In the genomic region with DNA sequence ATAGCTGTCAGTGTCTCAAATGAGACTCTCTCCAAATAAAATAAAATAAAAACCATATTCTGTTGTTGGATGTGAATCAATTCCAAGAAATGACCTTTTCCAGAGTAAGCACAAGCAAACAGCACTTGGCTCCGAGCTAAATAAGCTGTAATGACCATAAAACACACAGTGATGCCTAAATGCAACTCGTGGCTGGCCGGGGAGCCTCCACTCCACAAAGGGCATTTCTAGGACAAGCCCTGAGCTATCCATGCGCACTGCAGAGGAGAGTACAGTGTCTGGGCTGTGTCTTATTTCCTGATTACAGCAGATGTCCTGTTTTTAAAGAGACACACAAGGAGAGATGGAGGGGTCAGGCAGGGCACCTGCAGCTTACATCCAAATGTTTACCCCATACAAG, we compare ENCODE assay signal across 12 mouse cellular contexts. TPM values are rescaled to one million over a fixed set of nuclear protein-coding genes. Genes with fewer than 3 reads are reported as not detected.
A peak's percentile ranks its signal among the peaks of the same experiment; 100 is the strongest.
DNase-seq lines count a peak whose midpoint lies in the region; ATAC-seq lines count a peak whose summit lies in the region.
"Had no signal": no experiment of that assay in that cellular context is flagged by ENCODE, and none has a peak within 500 bp of the region (broad histone marks: within the 10 kb centered on the region; RNA-seq: fewer than 3 reads in every experiment).

No protein-coding gene starts in this region.

- H3K9ac ChIP-seq in heart, embryonic 11.5 days (ENCODE audit: low read depth, low read length): no peak overlapping the region
- no peak overlapping the region for H3K9ac ChIP-seq in kidney, embryonic 14.5 days (ENCODE audit: low read depth, low read length)
- H3K9ac ChIP-seq in intestine, embryonic 16.5 days (ENCODE audit: low read depth, low read length): no peak overlapping the region

- H3K27ac ChIP-seq in heart, embryonic 11.5 days (ENCODE audit: low read depth, low read length): peak overlapping the region; percentile 43; the same call in 1 of the 2 replicates
- no peak overlapping the region for H3K27ac ChIP-seq in kidney, embryonic 14.5 days (ENCODE audit: low read depth, low read length)
- peak overlapping the region; percentile 4; the same call in 1 of the 2 replicates for H3K27ac ChIP-seq in intestine, embryonic 16.5 days (ENCODE audit: low read length)

- H3K9me3 ChIP-seq in heart, embryonic 11.5 days (replicated peaks; ENCODE audit: control insufficient read depth, low read length): no peaks in the 10 kb centered on the region
- H3K9me3 ChIP-seq in kidney, embryonic 14.5 days (ENCODE audit: control insufficient read depth, low read length): no peaks in the 10 kb centered on the region
- no peaks in the 10 kb centered on the region for H3K9me3 ChIP-seq in intestine, embryonic 16.5 days (ENCODE audit: control insufficient read depth, low read length)

- peaks cover 25% of the 10 kb centered on the region for H3K4me1 ChIP-seq in heart, embryonic 11.5 days (ENCODE audit: control insufficient read depth, insufficient read depth, low read length)
- peaks cover 7% of the 10 kb centered on the region for H3K4me1 ChIP-seq in kidney, embryonic 14.5 days (ENCODE audit: control insufficient read depth, insufficient read depth, low read length)
- peaks cover 48% of the 10 kb centered on the region for H3K4me1 ChIP-seq in intestine, embryonic 16.5 days (ENCODE audit: control insufficient read depth, insufficient read depth, low read length)

- 52% methylated on average over 4 of the region's 4 CpGs for WGBS in heart, embryonic 11.5 days (ENCODE audit: insufficient replicate concordance)
- 20% methylated on average over 4 of the region's 4 CpGs for WGBS in kidney, embryonic 14.5 days
- 12% methylated on average over 4 of the region's 4 CpGs for WGBS in intestine, embryonic 16.5 days

- DNase-seq in heart, adult 9 months (ENCODE audit: low spot score in 2 of 2): no peak
- peak; percentile 48 for DNase-seq in kidney, postnatal 10 days
- peak; percentile 11 for DNase-seq in MN1 (ENCODE audit: low spot score)
- DNase-seq in spleen, postnatal 14 days (ENCODE audit: low spot score in 2 of 2): no peak
- no peak for DNase-seq in lung, postnatal 4 days
- DNase-seq: cerebellum, postnatal 14 days had no signal

- H3K4me2 ChIP-seq in heart, embryonic 11.5 days: peak overlapping the region; percentile 29; the same call in 1 of the 2 replicates
- H3K4me2 ChIP-seq in kidney, embryonic 14.5 days (replicated peaks; ENCODE audit: low read depth, low read length): no peak overlapping the region
- no peak overlapping the region for H3K4me2 ChIP-seq in intestine, embryonic 16.5 days (ENCODE audit: low read depth, low read length)

- H3K27me3 ChIP-seq in heart, embryonic 11.5 days (ENCODE audit: control insufficient read depth, insufficient read depth, low read length): no peaks in the 10 kb centered on the region
- H3K27me3 ChIP-seq in kidney, embryonic 14.5 days (ENCODE audit: control insufficient read depth, insufficient read depth, low read length): no peaks in the 10 kb centered on the region
- H3K27me3 ChIP-seq in intestine, embryonic 16.5 days (replicated peaks; ENCODE audit: control insufficient read depth, insufficient read depth, low read length): no peaks in the 10 kb centered on the region

- ATAC-seq in heart, embryonic 11.5 days (replicated peaks; ENCODE audit: insufficient number of reproducible peaks, low FRiP score, low TSS enrichment): no peak
- no peak for ATAC-seq in kidney, embryonic 14.5 days (ENCODE audit: low FRiP score, low TSS enrichment)
- ATAC-seq in intestine, embryonic 16.5 days: peak; percentile 27
- ATAC-seq: CD4-positive, CD25-positive, alpha-beta regulatory T cell, adult 4 months had no signal

- H3K4me3 ChIP-seq in heart, embryonic 11.5 days (ENCODE audit: low read depth, low read length): no peak overlapping the region
- H3K4me3 ChIP-seq in kidney, embryonic 14.5 days (ENCODE audit: low read length): no peak overlapping the region
- no peak overlapping the region for H3K4me3 ChIP-seq in intestine, embryonic 16.5 days (ENCODE audit: low read length)

- no peaks in the 10 kb centered on the region for H3K36me3 ChIP-seq in heart, embryonic 11.5 days (ENCODE audit: control insufficient read depth, insufficient read depth, low read length)
- no peaks in the 10 kb centered on the region for H3K36me3 ChIP-seq in kidney, embryonic 14.5 days (ENCODE audit: control insufficient read depth, insufficient read depth, low read length)
- H3K36me3 ChIP-seq in intestine, embryonic 16.5 days (ENCODE audit: control insufficient read depth, insufficient read depth, low read length): no peaks in the 10 kb centered on the region

RNA-seq across cellular contexts. Expression of a gene that starts 12.2 kb away (rescaled TPM):
- polyA plus RNA-seq in heart, embryonic 11.5 days (2014; fragmentation: Nextera tagmentation; extraction: Ambion mirVana): 5.4 TPM in 2 replicates
- 4.6 and 5.5 TPM in 2 replicates for polyA plus RNA-seq in kidney, embryonic 14.5 days (2014; fragmentation: Nextera tagmentation; extraction: Ambion mirVana)
- polyA plus RNA-seq in intestine, embryonic 16.5 days (2015; fragmentation: Nextera tagmentation; extraction: Ambion mirVana): 1.9 and 3.9 TPM in 2 replicates

RNA-seq across cellular contexts. Expression of a gene that starts 43.0 kb away (rescaled TPM):
- polyA plus RNA-seq in heart, embryonic 11.5 days (2014; fragmentation: Nextera tagmentation; extraction: Ambion mirVana): 0.09 and 0.13 TPM in 2 replicates
- 0.14 TPM in 1 of 2 replicates, not detected in the other for polyA plus RNA-seq in kidney, embryonic 14.5 days (2014; fragmentation: Nextera tagmentation; extraction: Ambion mirVana)
- polyA plus RNA-seq in intestine, embryonic 16.5 days (2015; fragmentation: Nextera tagmentation; extraction: Ambion mirVana): not detected in 2 replicates
- polyA plus RNA-seq: CD4-positive, CD25-positive, alpha-beta regulatory T cell, adult 4 months; large intestine, adult 2 months; neural tube, embryonic 11.5 days had no signal

Comparison
In these comparisons a context has a peak if more than half of its experiments do, and no peak if none do; other contexts are left out.
1. DNase-seq: peak in kidney, postnatal 10 days (single experiment) and MN1 (single experiment); none in heart, adult 9 months (0 of 2), spleen, postnatal 14 days (0 of 2) and lung, postnatal 4 days (0 of 2).